Mouse (Mus musculus) brain, embryonic 14.5 days (tissue): ENCODE data around the gene Olfml3. TPM values are rescaled to one million over a fixed set of nuclear protein-coding genes. Genes with fewer than 3 reads are reported as not detected.

Source experiments
- DNase-seq: peaks from one replicate; pipeline ENCODE4 v3.0.0-alpha.2; 2011; ENCODE audit warnings: low read depth
- CTCF ChIP-seq: fragments of 200-500 bp; IDR thresholded peaks from 2 replicates; pipeline ENCODE4 v1.5.1; 2012; ENCODE audit warnings: inconsistent platforms, mild to moderate bottlenecking, moderate library complexity, borderline replicate concordance; ENCODE audit not compliant: insufficient read depth, insufficient read length; ENCODE audit errors: extremely low read depth
- POLR2A ChIP-seq: fragments of 200-500 bp; IDR thresholded peaks from 2 replicates; pipeline ENCODE4 v1.6.1; 2012; ENCODE audit warnings: mild to moderate bottlenecking, inconsistent platforms, borderline replicate concordance; ENCODE audit not compliant: poor library complexity, insufficient read depth, insufficient read length, severe bottlenecking; ENCODE audit errors: extremely low read depth
- polyA plus RNA-seq: library from polyadenylated mRNA; depleted of rRNA; stranded (reverse); fragments of >200 nt; gene quantifications from 2 replicates; pipeline ENCODE4 v1.2.3, GENCODE M21; 2012; rRNA removed

Olfml3 gene
- 3.4 and 6.8 TPM in 2 replicates for polyA plus RNA-seq

DNA sequence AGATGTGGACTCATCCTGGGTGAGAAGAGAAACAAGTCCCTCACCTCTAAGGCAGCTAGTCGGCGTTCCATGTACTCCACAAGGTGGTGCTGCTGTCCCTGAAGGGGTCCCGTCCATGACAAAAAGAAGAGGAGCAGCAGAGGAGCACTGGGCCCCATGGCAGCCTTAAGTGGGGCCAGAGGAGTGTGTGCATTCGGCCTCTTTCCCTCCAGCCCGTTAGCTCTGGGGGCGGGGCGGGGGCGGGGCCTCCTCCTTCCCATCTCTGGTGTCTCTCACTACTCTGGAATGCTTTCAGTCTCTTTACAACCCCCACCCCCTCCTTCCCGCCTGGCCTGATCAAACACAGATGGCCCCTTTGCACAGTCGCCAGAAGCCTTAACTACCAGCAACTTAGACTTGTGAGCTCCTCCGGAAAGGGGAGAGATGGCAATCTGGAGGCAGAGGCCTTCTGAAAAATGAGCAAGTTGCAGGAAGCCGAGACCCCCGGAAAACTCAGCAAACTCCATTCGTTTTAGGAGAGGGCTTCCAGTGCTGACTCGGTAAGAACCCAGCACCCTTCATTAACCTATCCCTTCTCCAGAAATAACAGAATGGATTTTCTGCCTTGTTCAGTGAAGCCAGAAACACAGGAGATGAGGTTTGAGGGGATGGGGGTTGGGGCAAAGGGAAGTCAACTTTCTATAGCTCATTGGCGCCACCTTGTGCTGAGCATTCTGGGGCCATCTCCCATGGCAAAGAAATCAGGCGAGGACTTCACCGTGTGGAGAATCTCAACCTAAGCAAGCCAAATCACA lies at the start of gene Olfml3:
Gene Olfml3, minus strand, starts transcription at position 224 of the 794 bp plus-strand sequence.
- DNase-seq, result peak; percentile 94
- TF ChIP-seq POLR2A (no peak), CTCF (peak; percentile 94)

DNA sequence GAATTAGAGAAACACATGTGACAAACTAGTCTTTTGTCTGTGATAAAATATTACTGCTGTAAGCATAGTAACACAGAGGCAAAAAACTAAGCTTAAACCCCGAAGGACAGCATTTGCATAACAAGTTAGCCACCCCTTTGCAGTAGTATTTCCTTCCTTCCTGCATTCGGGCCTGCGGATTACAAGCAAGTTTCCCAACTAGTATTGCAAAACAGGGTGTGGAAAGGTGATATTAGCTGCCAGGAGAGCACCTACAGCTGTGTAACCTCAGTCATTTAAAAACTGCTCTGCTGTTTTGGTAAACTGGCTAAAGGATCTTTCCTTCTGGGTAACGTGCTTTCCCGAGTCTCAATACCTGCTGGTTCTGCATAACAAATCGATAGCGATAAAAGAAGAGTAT lies 49.4 kb upstream of the Olfml3 start:
- DNase-seq, result no peak
- TF ChIP-seq POLR2A, result no peak

DNA sequence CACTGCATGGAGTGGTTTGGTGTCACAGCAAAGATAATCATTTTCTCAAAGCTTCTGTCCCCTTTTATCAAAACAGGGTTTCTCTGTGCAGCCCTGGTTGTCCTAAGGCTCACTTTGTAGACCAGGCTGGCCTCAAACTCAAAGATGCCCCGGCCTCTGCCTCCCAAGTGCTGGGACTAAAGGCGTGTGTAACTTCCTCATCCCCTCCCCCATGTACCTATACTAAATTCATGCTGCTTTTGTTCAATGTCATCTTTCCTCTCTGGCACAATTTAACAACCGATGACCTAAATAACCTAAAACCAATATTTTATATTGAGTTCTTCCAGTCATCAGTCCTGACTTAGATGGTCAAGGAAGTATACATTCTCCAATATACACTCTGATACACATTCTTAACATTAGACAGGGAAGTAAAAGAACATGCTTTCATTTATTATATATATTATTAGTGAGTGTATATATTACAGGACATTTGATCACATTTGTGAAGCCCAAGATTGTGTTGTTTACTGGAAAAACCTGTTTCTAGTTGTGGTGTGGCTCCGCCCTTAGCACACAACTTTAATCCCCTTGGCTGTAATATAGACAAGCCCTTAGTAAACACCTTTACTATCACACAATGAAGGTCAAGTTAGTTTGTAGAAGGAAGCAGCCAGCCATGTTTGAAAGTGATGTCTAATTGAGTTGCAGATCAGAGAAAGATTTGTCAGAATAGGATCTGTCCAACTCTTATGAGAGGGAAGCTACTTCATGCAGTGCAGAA lies 45.2 kb upstream of the Olfml3 start:
- DNase-seq, result no peak
- TF ChIP-seq POLR2A (no peak), CTCF (no peak)

DNA sequence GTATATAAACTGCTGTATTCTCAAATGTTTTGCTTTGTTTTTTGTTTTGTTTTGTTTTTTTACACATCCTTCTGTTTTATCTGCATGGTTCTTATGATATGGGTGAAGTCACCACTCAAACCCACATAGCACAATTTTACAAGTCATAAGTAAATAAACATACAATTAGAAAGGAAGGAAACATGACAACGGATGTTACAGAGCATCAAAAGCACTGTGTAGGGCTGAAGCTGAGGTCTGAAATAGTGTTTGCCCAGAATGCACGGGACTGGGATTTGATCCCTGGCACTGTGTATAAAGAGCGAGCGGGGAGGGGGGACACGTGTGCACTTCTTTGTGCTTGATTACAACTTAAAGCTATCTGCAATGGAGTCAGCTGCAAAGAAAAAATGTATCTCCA lies 43.0 kb upstream of the Olfml3 start:
- DNase-seq, result no peak
- no peak for TF ChIP-seq CTCF
- TF ChIP-seq POLR2A, result no peak

DNA sequence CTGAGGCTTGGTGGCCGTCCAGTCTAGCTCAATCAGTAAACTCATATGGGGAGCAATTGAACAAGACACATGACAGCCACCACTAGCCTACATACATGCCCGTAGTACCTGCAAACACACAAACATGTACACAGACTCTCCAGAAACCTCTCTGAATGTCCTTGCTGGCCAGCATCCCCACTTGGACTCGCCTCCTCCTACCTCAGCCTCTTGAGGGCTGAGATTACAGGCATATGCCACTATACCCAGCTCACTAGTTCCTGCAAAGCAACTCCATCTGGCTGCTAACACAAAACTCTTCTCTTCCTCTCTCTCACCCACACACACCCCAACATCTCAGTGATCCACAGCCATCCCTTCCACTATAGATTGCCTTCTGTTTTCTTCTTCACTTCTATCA lies 42.5 kb upstream of the Olfml3 start:
- DNase-seq, result no peak
- TF ChIP-seq POLR2A, result no peak
- TF ChIP-seq CTCF, result no peak

DNA sequence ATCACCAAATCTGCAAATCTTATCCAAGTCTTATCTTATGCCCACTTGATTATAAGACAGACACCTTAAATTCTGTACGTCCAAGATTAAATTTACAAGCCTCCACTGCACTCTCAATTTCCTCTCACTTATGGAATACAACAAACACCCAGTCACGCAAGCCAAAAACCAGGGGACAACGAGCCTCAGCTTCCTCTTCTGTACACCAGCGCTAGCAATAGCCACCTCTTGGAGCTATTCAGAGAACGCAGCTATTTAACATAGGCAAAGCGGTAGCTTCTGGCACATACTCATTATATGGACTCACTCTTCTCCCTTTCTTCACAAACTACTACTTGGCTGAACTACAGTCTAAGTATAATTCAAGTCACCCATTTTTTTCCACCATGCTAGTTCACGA lies 41.4 kb upstream of the Olfml3 start:
- no peak for TF ChIP-seq CTCF
- no peak for TF ChIP-seq POLR2A
- DNase-seq, result peak; percentile 6

DNA sequence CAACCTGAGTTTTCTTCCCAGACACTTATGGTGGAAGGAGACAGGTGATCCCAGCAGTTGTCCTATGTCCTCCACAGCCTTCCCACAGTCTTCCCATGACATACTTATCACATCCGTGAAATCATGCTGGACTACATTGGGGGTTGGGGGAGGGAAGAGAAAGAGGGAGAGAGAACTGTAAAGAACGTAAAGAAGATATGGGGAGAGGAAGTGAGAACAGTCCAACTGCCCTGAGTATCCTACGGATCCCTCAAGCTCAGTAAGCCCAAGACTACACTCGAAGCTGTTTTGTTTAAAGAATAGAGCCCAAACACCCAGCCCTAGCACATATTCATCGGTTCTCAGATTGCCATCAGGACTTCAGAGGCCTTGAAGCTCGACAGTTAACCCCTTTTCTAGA lies 40.9 kb upstream of the Olfml3 start:
- TF ChIP-seq POLR2A (no peak), CTCF (no peak)
- DNase-seq, result no peak

DNA sequence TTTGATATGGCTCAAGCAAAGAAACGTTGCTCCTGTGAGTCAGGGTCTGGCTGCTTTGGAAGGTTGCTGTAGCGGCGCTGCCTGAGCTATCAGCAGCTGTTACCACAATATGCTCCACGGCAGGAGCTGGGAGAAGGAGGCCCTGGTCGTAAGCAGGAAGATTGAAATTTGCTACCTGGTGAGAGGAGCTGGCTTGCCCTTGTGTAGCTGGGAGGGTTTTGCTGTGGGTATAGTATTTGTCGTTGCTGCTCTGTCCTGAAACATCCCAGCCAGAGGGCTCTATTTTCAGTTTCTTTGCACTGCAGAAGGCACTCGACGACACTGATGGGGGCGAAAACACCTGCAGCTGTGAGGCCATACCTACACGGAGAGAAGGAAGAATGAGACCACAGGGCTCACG lies 40.1 kb upstream of the Olfml3 start:
- TF ChIP-seq POLR2A (no peak), CTCF (no peak)
- DNase-seq, result peak; percentile 5

DNA sequence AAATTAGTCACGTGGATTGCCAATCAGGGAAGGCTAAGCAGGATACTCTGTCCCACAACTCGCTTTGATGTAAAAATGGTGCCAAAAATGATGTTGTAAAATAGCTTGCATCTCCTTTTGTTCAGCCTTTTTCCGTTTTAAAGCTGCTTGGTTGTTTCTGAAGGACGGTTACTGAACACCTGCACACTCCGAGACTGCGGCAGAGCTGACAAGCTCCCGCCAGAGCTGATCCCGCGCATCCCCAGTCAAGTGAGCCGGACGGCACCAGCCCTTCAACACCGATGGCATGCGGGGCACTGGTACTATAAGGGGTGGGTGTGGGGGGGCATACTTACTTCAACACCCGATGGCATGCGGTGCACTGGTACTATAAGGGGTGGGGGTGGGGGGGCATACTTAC lies 36.2 kb upstream of the Olfml3 start:
- TF ChIP-seq POLR2A (no peak), CTCF (no peak)
- DNase-seq, result peak; percentile 22

DNA sequence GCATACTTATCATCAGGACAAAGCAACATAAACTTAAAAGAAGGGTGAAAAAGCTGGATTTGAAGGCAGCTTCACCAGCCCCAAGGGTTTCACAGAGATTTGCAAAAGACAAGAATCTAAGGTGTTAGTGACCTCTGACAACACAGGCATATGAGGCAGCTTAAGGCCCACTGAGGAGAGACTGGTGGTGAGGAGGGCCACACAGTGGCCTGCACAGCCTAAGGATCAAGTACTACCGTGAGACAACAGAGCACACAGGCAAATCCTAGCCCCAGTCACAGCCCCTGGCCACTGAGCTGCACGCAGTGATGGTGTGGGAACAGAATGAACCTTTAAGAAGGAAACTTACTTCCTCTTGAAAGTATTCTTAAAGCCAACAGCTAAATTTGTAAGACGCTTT lies 35.7 kb upstream of the Olfml3 start:
- TF ChIP-seq POLR2A (no peak), CTCF (no peak)
- DNase-seq, result no peak

DNA sequence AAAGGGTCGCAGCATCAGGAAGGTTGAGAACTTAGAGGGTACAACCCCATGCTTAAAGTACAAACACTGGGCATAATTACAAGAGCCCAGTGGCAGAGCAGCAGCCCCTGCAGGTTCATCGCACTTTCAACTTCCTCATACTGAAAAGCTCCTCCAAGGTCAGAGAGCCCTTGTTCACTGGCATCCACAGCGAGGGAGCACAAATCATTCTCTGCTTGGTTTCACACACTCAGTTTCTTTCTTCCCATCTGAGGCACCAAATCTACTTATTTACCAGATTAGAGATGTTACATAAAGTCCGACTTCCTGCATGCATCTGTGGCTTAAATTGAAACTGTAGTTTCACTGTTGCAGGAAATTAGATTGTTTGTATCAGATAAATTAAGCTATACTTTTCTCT lies 35.0 kb upstream of the Olfml3 start:
- no peak for DNase-seq

More for the DNA sequence above, 35.0 kb upstream of the Olfml3 start:
- TF ChIP-seq POLR2A (no peak), CTCF (no peak)
